Mouse (Mus musculus) G1E (cell line): Measurements from ENCODE around the gene Wnt10b. TPM values are rescaled to one million over a fixed set of nuclear protein-coding genes. Genes with fewer than 3 reads are reported as not detected.

ENCODE experiments used
- ATAC-seq: 2 replicates; pipeline ENCODE4 v1.8.0; 2016; ENCODE audit warnings: mild to moderate bottlenecking; ENCODE audit not compliant: insufficient number of reproducible peaks, poor library complexity, low FRiP score, severe bottlenecking; ENCODE audit errors: extremely low read depth
- DNase-seq: peaks from one replicate; pipeline ENCODE4 v3.0.0; 2012; ENCODE audit warnings: low spot score
- H3K27me3 ChIP-seq: 2 replicates; pipeline ENCODE4 v1.6.1; 2012; ENCODE audit warnings: mild to moderate bottlenecking, low read length, inconsistent platforms; ENCODE audit not compliant: insufficient read depth
- H3K36me3 ChIP-seq: replicated peaks from 2 replicates; pipeline ENCODE3; 2012; ENCODE audit warnings: mild to moderate bottlenecking, inconsistent platforms
- H3K4me1 ChIP-seq: 2 replicates; pipeline ENCODE4 v1.6.1; 2012; ENCODE audit warnings: low read depth, low read length, inconsistent platforms, mixed read lengths; ENCODE audit not compliant: insufficient read depth
- H3K4me3 ChIP-seq: 2 replicates; pipeline ENCODE4 v1.5.1; 2012; ENCODE audit warnings: low read depth, mild to moderate bottlenecking, inconsistent platforms, low read length, moderate library complexity, mixed read lengths
- H3K9me3 ChIP-seq: replicated peaks from 2 replicates; pipeline ENCODE4 v1.6.1; 2012; ENCODE audit warnings: inconsistent platforms
- CTCF ChIP-seq: IDR thresholded peaks from 2 replicates; pipeline ENCODE4 v1.5.1; 2012; ENCODE audit warnings: low read depth, low read length, inconsistent platforms, mixed read lengths
- GATA1 ChIP-seq: IDR thresholded peaks from 2 replicates; pipeline ENCODE4 v1.6.1; 2012; ENCODE audit warnings: borderline replicate concordance, low read length, inconsistent platforms, mixed read lengths
- GATA2 ChIP-seq: IDR thresholded peaks from 2 replicates; pipeline ENCODE4 v1.6.1; 2012; ENCODE audit warnings: low read depth, low read length, inconsistent platforms, borderline replicate concordance
- POLR2AphosphoS5 ChIP-seq: IDR thresholded peaks from 2 replicates; pipeline ENCODE4 v1.6.1; 2012; ENCODE audit warnings: low read depth, low read length, inconsistent platforms; ENCODE audit not compliant: insufficient replicate concordance
- TAL1 ChIP-seq: conservative IDR thresholded peaks from 2 replicates; pipeline ENCODE4 v1.6.1; 2012; ENCODE audit warnings: low read depth, low read length, inconsistent platforms, mixed read lengths
- polyA plus RNA-seq: library from polyadenylated mRNA; stranded (reverse); fragments of >175 nt; gene quantifications from 2 replicates; pipeline ENCODE4 v1.2.3, GENCODE M21; 2012
- total RNA-seq, 2 experiments: library from RNA; stranded (forward) in 1 of 2; stranded (reverse) in 1 of 2; fragments of 200-1000 nt in 1 of 2; fragments of >200 nt in 1 of 2; fragmentation: Nextera tagmentation in 1 of 2; gene quantifications; 2 replicates each; pipeline ENCODE4 v1.2.3; 2014 to 2017

Wnt10b gene
- total and polyA plus RNA-seq, 3 experiments, result 0.05 to 0.27 TPM; not detected in 1

DNA sequence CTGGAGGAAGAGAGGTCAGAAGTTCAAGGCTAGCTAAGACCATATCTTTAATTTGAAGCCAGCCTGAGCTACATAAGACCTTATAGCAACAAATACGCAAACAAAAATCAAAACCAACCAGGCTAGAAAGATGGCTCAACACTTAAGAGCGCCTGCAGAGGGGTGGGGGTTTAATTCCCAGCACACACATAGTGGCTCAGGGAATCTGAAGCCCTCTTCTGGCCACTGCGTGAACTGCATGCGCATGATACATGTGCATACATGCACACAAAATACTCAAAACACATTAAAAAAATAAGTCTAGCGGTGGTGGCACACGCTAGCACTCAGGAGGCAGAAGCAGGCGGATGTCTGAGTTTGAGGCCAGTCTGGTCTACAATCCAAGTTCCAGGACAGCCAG is 7.8 kb upstream of the Wnt10b start:
- Histone ChIP-seq H3K4me3 (no peak overlapping the region), H3K36me3 (no peaks in the 10 kb centered on the region), H3K4me1 (peaks cover 11% of the 10 kb centered on the region), H3K9me3 (no peaks in the 10 kb centered on the region), H3K27me3 (peaks cover 45% of the 10 kb centered on the region)
- ATAC-seq (no peak), DNase-seq (no peak)
- TF ChIP-seq TAL1, result no peak
- TF ChIP-seq CTCF, result peak; percentile 81; the same call in 1 of the 2 replicates
- no peak for TF ChIP-seq GATA2
- no peak for TF ChIP-seq GATA1
- TF ChIP-seq POLR2AphosphoS5, result no peak

DNA sequence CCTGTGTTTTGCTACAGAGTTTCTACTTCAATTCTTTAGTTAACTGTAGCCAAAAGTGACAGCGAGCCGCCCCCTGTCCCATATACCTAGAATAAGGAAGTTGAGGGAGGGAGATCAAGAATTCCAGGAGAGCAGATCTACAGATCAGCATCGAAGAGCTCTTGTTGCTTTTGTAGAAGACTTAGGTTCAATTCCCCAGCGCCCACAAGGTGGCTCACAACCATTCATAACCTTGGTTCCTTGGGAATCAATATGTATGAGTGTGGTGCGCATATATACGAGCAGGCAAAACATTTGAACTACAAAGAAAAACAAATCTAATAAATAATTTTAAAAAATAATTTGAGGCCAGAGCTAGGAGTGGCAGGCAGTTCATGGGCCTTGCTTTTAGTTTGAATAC is 3.2 kb upstream of the Wnt10b start:
- Histone ChIP-seq H3K4me3 (no peak overlapping the region), H3K36me3 (no peaks in the 10 kb centered on the region), H3K27me3 (peaks cover 55% of the 10 kb centered on the region), H3K9me3 (0 out of 2 replicates have a peak, but pooled peaks cover 3% of the 10 kb centered on the region), H3K4me1 (peaks cover 30% of the 10 kb centered on the region)
- ATAC-seq (no peak), DNase-seq (no peak)
- TF ChIP-seq GATA2 (no peak), POLR2AphosphoS5 (no peak), CTCF (no peak), TAL1 (no peak), GATA1 (no peak)

DNA sequence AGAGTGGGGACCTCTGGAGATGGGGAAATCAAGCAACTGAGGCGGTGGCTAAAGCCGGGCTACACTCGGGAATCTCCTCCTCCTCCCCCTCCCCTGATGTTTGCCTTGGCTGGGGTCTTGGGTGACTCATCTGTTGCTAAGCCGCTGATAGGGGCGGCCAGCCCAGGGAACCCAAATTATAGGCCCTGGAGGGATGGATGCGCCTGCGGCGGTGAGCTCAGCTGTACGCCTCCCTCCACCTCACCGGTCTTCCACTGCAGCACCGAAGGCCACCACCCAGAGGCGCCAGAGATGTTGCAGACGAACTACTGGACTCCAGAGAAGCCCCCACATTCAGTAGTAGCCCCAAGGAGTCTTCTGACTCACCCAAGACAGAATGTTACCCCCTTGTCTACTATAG is 2.6 kb upstream of the Wnt10b start:
- Histone ChIP-seq H3K4me3 (no peak overlapping the region), H3K4me1 (peaks cover 31% of the 10 kb centered on the region), H3K9me3 (0 out of 2 replicates have a peak, but pooled peaks cover 3% of the 10 kb centered on the region), H3K27me3 (peaks cover 57% of the 10 kb centered on the region), H3K36me3 (no peaks in the 10 kb centered on the region)
- TF ChIP-seq POLR2AphosphoS5, result no peak
- no peak for TF ChIP-seq CTCF
- TF ChIP-seq GATA2, result no peak
- TF ChIP-seq TAL1, result no peak
- no peak for TF ChIP-seq GATA1
- ATAC-seq (no peak), DNase-seq (no peak)

DNA sequence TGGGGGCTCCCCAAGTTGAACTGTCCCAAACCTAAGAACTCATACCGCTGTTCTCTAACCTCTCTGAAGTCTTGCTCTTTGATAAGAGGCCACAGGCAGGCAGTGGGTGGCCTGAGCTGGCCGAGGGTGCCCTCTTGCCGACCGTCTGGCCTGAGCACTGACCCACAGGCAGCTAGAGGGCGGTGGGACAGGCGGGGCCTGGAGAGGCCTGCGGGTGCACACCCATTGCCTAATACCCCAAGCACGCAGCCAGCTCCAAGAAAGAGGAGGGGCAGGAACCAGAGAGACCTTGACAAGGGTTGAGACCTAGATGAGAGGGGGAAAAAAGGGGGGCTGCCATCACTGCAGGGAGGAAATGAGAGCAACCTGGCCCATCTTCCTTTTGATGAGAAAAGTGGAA is 2.1 kb upstream of the Wnt10b start:
- peaks cover 56% of the 10 kb centered on the region for H3K27me3 ChIP-seq
- ATAC-seq, result no peak
- TF ChIP-seq GATA1, result no peak
- no peak for TF ChIP-seq TAL1
- TF ChIP-seq CTCF, result no peak
- TF ChIP-seq POLR2AphosphoS5, result no peak
- no peak for TF ChIP-seq GATA2

DNA sequence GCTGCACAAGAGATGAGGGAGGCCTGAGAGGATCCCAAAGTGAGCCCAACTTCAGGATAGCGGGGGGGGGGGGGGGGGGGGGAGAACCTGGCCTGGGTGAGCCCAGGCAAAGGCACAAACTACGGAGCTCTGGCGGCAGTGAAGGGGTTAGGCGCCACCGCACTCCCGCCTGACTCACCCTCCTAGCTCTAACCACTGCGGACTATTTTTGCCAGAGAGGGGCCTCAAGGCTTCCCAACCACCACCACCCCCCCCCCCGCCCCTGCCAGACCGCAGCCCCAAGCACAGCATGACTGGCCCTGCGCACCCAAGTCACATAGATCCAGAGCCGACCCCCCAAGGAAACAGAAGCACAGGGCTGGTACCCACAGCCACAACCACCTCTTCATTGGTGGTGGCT is 856 bp upstream of the Wnt10b start:
- ATAC-seq (no peak), DNase-seq (no peak)
- Histone ChIP-seq H3K4me3 (no peak overlapping the region), H3K9me3 (0 out of 2 replicates have a peak, but pooled peaks cover 3% of the 10 kb centered on the region), H3K4me1 (peaks cover 29% of the 10 kb centered on the region), H3K27me3 (peaks cover 64% of the 10 kb centered on the region), H3K36me3 (no peaks in the 10 kb centered on the region)
- TF ChIP-seq GATA2 (no peak), GATA1 (no peak), POLR2AphosphoS5 (no peak), TAL1 (no peak), CTCF (no peak)

More for the DNA sequence above, 2.1 kb upstream of the Wnt10b start:
- H3K4me3 ChIP-seq, result no peak overlapping the region
- 0 out of 2 replicates have a peak, but pooled peaks cover 3% of the 10 kb centered on the region for H3K9me3 ChIP-seq
- DNase-seq, result no peak
- H3K4me1 ChIP-seq, result peaks cover 31% of the 10 kb centered on the region
- H3K36me3 ChIP-seq, result no peaks in the 10 kb centered on the region

DNA sequence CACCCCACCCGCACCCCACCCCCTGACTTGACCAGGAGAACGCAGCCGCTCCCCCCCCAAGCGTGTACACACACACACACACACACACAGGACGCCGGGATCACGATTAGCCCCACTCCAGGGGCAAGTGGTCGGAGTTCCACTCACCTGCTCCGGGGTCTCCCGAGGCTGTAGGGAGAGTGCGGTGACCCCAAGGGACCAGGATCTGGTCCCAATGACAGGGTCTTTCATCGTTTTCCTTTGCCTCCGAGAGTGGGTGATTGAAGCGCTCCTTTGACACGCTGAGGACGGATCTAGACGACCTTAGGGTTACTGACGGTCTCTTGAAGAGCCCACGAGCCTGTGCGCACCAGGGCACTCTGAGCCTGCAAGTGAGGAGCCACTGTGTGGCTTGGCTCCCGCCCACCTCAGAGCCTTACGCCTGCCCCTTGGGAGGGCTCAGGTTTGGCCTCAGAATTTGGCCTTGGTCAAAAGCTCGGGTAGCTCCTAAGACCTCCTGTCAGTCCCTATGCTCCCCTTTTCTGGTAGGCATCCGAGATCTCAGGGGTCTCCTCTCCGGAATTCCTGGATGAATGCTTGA is 331 bp upstream of the Wnt10b start:
- Histone ChIP-seq H3K4me3 (peak overlapping the region; percentile 54; the same call in 1 of the 2 replicates), H3K4me1 (peaks cover 30% of the 10 kb centered on the region), H3K9me3 (0 out of 2 replicates have a peak, but pooled peaks cover 3% of the 10 kb centered on the region), H3K36me3 (no peaks in the 10 kb centered on the region), H3K27me3 (peaks cover 64% of the 10 kb centered on the region)
- ATAC-seq (no peak), DNase-seq (no peak)
- TF ChIP-seq POLR2AphosphoS5 (no peak), GATA1 (no peak), GATA2 (no peak), CTCF (no peak)
